Mouse (Mus musculus): ENCODE measurements at regions not wholly inside any gene's neighbourhood (a gene's known extent, or its start where the extent isn't known, plus 50 kb on each side); places are given as distances from the start of the nearest gene placed in this dataset.

DNA sequence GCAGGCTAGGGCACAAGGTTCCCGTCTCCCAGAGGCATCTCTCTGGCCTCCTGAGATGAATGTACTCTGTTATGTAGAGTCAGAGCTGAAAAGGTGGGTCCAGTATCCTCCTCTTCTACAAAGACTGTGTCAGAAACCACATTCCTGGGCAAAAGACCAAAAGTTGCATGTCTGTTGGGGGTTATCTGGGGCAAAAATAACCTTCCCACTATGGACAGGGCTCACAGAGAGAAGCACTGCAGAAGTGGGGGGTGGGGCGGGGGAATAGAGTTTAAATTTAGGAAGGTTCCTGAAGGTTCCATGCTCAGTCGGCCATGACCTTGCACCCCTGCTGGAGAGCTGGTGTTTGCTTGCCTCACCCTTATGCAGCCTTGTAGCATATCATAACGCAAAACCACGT, 165.9 kb downstream of the B3gnt2 start:
- no peak for DNase-seq

DNA sequence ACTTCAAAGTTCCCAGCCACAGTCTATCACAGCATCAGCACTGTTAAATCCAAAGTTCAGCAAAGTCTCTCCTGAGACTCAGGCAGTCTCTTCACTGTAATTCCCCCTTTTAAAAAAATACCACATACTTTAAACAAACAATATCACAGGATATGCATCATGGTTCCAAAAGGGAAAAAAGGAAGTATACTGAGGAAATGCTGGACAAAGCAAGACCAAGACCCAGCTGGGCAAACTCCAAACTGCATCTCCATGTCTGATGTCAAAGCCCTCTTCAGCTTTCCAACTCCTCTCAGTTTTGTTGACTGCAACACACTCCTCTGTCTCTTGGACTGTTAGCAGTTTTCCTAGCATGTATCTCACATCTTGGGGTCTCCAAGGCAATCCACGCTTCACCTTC, 165.5 kb downstream of the B3gnt2 start:
- no peak for DNase-seq

DNA sequence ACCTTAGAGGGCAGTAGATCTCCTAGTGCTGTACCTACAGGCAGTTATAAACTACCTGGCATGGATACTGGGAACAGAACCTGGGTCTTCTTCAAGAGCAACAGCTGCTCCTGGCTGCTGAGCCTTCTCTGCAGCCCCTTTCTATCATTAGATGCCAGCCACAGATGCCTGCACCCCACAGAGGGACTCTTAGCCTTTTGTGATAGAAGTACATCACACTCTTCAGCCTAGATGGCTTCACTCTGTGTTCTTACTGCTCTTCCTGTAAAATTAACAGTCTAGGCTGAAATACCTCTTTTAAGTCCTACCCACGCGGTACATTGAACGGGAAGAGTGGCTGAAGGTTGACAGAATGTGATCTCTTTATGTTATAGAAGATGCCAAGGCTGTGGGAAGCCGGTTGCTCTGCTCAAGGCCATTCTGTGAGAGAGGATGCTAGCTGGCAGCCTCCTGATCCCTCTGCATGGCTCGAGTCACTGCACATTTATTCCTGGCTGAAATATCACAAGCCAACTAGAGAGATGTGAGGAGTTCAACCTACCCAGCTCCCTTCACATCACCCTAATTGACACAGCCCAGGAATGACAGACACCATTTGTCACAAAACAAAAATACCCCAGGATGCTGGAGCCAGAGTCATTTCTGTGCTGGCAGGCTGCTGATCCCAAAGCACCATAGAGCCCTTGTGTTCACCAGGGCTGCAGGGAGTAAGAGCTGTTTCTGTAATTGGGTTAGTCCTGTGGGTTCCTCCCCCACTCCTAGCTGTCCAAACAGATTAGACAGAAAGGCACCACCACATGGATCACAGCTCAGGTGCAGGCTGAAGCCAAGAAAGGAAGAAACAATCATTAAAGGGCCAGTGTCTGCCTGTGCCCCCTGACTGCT, 162.5 kb downstream of the B3gnt2 start:
- DNase-seq = peak; percentile 90

DNA sequence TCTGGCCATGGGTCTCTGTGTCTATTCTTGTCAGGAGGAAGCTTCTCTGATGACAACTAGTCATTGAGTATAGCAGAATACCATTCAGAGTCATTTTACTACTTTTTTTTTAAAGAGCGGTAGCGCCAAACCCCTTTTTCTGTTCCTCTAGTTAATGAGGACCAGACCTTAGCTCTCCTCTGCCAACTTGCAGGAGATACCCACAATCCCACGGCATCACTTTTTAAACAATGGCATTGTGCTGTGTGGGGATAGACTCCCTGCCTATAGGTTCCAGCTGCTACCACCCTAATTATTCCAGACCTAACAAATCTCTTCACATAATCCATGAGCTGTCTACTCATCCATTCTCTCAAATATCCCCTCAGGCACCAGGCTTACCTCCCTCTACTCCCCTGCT, 154.7 kb downstream of the B3gnt2 start:
- DNase-seq = no peak

Measured in cerebellum, adult 11-12 months (tissue).